Mouse (Mus musculus) neural tube, embryonic 14.5 days (tissue): ENCODE measurements around the gene Cdc14a. TPM values are rescaled to one million over a fixed set of nuclear protein-coding genes. Genes with fewer than 3 reads are reported as not detected.

Source experiments
- ATAC-seq: fragments of 200-750 bp; cut with Nextera tagmentation; 2 replicates; pipeline ENCODE4 v1.8.0; 2017; ENCODE audit warnings: low read depth, mild to moderate bottlenecking, moderate TSS enrichment, moderate library complexity
- H3K27ac ChIP-seq: fragments of 300-500 bp; sonication (generic); 2 replicates; pipeline ENCODE4 v1.5.1; 2014; ENCODE audit warnings: low read depth, mild to moderate bottlenecking, control low read depth, low read length, moderate library complexity, mixed read lengths
- H3K27me3 ChIP-seq: fragments of 300-500 bp; sonication (generic); 2 replicates; pipeline ENCODE4 v1.6.1; 2014; ENCODE audit warnings: low read length; ENCODE audit not compliant: control insufficient read depth, insufficient read depth
- H3K36me3 ChIP-seq: fragments of 300-500 bp; sonication (generic); 2 replicates; pipeline ENCODE4 v1.6.1; 2014; ENCODE audit warnings: low read length, mixed read lengths; ENCODE audit not compliant: control insufficient read depth, insufficient read depth
- H3K4me1 ChIP-seq: fragments of 300-500 bp; sonication (generic); 2 replicates; pipeline ENCODE4 v1.6.1; 2014; ENCODE audit warnings: low read length; ENCODE audit not compliant: control insufficient read depth, insufficient read depth
- H3K4me2 ChIP-seq: fragments of 300-500 bp; sonication (generic); 2 replicates; pipeline ENCODE4 v1.6.1; 2014; ENCODE audit warnings: mild to moderate bottlenecking, low read depth, low read length, control low read depth
- H3K4me3 ChIP-seq: fragments of 300-500 bp; sonication (generic); 2 replicates; pipeline ENCODE4 v1.5.1; 2014; ENCODE audit warnings: low read depth, low read length, control low read depth, mixed read lengths
- H3K9ac ChIP-seq: fragments of 300-500 bp; sonication (generic); replicated peaks from 2 replicates; pipeline ENCODE4 v1.6.1; 2014; ENCODE audit warnings: low read depth, mild to moderate bottlenecking, control low read depth, low read length, mixed read lengths
- H3K9me3 ChIP-seq: fragments of 300-500 bp; sonication (generic); 2 replicates; pipeline ENCODE4 v1.6.1; 2016; ENCODE audit warnings: low read length; ENCODE audit not compliant: control insufficient read depth
- WGBS: fragments of 180-500 bp; shearing (Covaris S2); extraction: QIAGEN DNeasy Blood & Tissue Kit; methylation state at CpG from one replicate; pipeline ENCODE4 v1.1.7; 2014; 5-methylcytosine and 5-hydroxymethylcytosine counted together
- polyA plus RNA-seq: library from polyadenylated mRNA; unstranded; fragments of >200 nt; fragmentation: Nextera tagmentation; extraction: Ambion mirVana; gene quantifications from 2 replicates; pipeline ENCODE4 v1.2.1, GENCODE M21; 2014

The Cdc14a gene
- polyA plus RNA-seq, 1 experiment from 2014 or later, result 4.9 TPM

DNA sequence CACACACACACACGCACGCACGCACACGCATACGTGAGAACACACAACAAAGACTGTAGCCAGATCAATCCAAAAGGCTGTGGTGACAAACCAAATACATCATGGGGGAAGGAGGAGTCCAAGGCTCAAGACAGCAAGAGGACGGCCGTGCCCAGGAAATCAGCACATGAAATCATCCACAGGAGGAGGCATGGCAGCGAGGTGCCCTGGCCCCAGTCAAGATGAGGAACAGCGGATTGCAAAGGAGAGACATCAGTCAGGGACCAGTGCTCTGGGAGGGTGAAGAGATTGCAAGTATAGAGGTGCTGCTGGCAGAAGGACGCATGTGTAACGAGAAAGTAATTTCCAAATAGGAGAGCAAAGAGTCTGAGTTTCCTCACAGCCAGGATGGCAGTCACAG, 22.4 kb downstream of the Cdc14a start:
- Histone ChIP-seq H3K27ac (no peak overlapping the region), H3K27me3 (no peaks in the 10 kb centered on the region), H3K9ac (no peak overlapping the region; the same call in 1 of the 2 replicates), H3K4me3 (no peak overlapping the region), H3K36me3 (no peaks in the 10 kb centered on the region), H3K4me2 (no peak overlapping the region), H3K9me3 (no peaks in the 10 kb centered on the region), H3K4me1 (peaks cover 19% of the 10 kb centered on the region)
- 68% methylated on average over 11 of the region's 11 CpGs for WGBS
- no peak for ATAC-seq

DNA sequence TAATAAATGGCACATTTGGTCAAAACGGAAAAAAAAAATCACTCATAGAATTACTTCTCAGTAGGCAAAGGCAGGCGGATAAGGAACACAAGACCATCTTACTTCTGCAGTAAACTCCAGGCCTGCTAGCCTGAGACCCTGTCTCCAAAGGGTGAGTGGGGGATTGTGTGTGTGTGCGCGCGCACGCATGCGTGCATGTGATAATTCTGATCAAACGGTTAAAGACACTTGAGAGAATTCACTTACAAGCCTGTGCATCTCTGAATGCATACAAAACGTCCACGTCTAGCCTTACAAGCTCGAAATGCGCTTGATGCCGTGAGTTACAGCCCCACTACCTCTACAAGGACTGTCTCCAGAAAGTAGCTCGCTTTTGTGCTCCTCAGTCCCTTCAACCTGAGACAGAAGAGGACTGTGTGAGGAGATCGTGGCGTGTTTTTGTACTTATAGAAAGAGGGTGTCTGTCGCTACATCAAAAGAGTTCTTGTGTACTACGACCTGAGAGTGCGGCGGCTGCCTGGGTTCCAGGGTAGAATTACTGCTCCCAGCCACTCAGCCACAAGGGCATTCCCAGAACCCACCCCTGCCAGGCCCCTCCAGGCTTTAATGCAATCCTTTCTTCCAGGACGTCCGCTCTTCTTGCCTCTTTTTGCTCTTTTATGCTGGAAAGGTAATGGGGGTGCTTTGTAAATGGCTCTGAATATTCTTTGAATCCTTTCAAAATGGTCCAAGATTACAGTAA, 24.3 kb downstream of the Cdc14a start:
- Histone ChIP-seq H3K27ac (0 out of 2 replicates have a peak overlapping the region, but pooled peaks have one; percentile 2), H3K9me3 (no peaks in the 10 kb centered on the region), H3K27me3 (no peaks in the 10 kb centered on the region), H3K4me2 (peak overlapping the region; percentile 25), H3K4me1 (peaks cover 19% of the 10 kb centered on the region), H3K4me3 (peak overlapping the region; percentile 16; the same call in 1 of the 2 replicates), H3K36me3 (no peaks in the 10 kb centered on the region), H3K9ac (no peak overlapping the region)
- ATAC-seq, result peak; percentile 49; the same call in 1 of the 2 replicates
- WGBS, result 27% methylated on average over 22 of the region's 22 CpGs

DNA sequence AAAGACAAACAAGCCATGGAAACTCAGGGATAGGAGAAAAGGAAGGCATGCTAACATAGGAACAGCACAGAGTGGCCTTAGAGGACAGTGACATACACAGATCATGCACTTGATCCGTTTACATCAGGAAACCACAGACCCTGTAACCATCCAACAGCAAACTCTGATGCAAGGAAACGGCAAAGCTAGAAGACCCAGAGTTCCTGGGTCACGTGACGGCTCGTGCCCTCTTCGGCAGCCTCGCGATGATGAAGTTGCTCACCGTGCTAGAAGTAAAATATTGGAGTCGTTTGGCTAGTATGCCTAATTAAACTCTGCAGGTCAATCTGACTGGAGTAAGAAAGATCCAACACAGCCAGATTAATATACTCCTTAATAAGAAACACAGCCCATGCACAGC, 25.3 kb downstream of the Cdc14a start:
- no peaks in the 10 kb centered on the region for H3K9me3 ChIP-seq
- H3K36me3 ChIP-seq, result no peaks in the 10 kb centered on the region
- 42% methylated on average over 10 of the region's 10 CpGs for WGBS
- H3K4me2 ChIP-seq, result peak overlapping the region; percentile 31; the same call in 1 of the 2 replicates
- no peaks in the 10 kb centered on the region for H3K27me3 ChIP-seq
- ATAC-seq, result peak; percentile 50
- no peak overlapping the region; the same call in 1 of the 2 replicates for H3K27ac ChIP-seq
- H3K9ac ChIP-seq, result no peak overlapping the region
- peaks cover 19% of the 10 kb centered on the region for H3K4me1 ChIP-seq
- H3K4me3 ChIP-seq, result no peak overlapping the region

DNA sequence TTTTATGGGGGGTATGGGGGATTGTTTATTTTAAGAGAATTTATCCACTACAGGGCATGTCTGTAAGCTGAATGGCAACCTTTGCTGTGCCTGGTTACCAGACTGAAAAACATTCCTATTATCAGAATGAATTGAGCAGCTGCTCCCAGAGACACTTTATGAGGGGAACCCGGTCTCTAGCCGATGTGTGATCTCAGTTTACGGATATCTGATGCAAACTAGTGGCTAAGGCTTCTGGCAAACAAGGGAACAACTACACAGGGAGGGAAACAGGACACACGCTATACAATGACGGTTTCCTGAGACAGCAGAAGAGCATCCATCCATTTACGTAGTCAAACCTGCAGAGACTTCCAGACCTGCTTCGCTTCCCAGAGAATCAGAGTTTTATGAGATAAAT, 25.9 kb downstream of the Cdc14a start:
- no peaks in the 10 kb centered on the region for H3K36me3 ChIP-seq
- WGBS, result 18% methylated on average over 7 of the region's 7 CpGs
- H3K4me1 ChIP-seq, result peaks cover 19% of the 10 kb centered on the region
- H3K9ac ChIP-seq, result no peak overlapping the region
- no peak overlapping the region for H3K4me3 ChIP-seq
- peak overlapping the region; percentile 31; the same call in 1 of the 2 replicates for H3K4me2 ChIP-seq
- no peak overlapping the region; the same call in 1 of the 2 replicates for H3K27ac ChIP-seq
- H3K9me3 ChIP-seq, result no peaks in the 10 kb centered on the region
- peak; percentile 61 for ATAC-seq
- H3K27me3 ChIP-seq, result no peaks in the 10 kb centered on the region

DNA sequence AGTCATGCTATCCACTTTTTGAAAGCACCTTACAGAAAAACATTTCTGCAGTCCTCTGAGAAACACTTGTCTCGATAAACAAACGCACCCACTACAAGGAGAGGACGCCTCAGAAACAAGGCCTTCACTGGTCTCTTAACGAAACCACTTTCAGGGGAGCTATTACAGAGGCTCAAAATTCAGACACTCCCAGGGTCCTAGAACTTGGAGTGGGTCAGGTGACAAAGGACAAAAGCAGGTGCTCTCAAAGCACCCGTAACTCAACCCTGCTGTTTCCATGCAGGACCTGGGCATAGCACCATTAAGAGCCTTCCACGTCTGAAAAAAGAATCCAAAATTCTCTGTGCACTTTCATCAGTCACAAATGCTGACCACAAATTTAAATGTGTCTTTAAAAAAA, 26.5 kb downstream of the Cdc14a start:
- no peak overlapping the region for H3K9ac ChIP-seq
- H3K27me3 ChIP-seq, result no peaks in the 10 kb centered on the region
- no peak overlapping the region for H3K4me2 ChIP-seq
- no peaks in the 10 kb centered on the region for H3K36me3 ChIP-seq
- peaks cover 19% of the 10 kb centered on the region for H3K4me1 ChIP-seq
- WGBS, result 84% methylated on average over 6 of the region's 6 CpGs
- no peaks in the 10 kb centered on the region for H3K9me3 ChIP-seq
- no peak for ATAC-seq
- H3K4me3 ChIP-seq, result no peak overlapping the region
- no peak overlapping the region for H3K27ac ChIP-seq

DNA sequence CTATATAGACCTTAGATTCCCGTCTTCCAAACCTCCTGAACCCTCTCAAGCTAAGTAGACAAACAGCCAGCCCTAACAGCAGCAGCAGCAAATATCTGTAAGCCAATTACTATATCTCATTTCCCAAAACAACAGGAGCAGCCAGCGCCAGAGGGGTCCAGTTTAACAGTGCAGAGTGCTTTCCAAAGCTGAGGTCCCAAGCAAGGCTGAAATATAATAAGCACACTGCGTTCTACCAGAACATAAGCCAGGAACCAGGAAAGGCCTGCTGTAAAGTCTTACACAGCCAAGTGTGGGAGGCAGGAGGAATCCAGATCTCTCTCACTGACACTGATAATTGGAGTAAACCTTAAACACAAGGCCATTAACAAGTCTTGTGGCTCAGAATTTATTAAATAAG, 27.3 kb downstream of the Cdc14a start:
- Histone ChIP-seq H3K27ac (no peak overlapping the region), H3K4me2 (no peak overlapping the region), H3K9ac (no peak overlapping the region), H3K27me3 (no peaks in the 10 kb centered on the region), H3K4me3 (no peak overlapping the region), H3K9me3 (no peaks in the 10 kb centered on the region), H3K36me3 (no peaks in the 10 kb centered on the region), H3K4me1 (peaks cover 20% of the 10 kb centered on the region)
- no peak for ATAC-seq
- WGBS, result 82% methylated on average over 3 of the region's 3 CpGs

DNA sequence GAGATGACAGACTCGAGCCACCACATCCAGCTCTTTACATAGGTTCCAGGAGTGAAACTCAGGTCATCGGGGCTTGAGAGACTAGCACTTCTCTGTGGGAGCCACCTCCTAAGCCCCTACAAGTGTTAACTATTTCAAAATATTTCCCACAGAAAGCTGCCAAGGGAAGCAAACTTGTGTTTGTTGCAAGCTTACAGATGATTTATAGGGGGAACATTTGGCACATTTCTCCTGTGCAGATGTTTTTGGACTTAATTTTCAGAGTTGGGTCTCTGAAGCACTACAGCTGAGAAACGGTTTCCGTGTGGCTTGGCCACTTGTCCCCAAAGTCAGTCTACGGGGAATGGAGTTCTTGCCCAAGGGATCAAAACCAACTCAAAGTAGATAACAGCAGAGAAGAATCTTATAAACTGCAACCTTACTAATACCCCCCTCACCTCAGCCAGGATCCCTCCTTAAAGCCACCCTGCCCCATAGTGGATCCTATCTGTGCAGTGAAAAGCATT, 28.9 kb downstream of the Cdc14a start:
- Histone ChIP-seq H3K4me2 (no peak overlapping the region), H3K9ac (no peak overlapping the region), H3K4me1 (peaks cover 27% of the 10 kb centered on the region), H3K9me3 (no peaks in the 10 kb centered on the region), H3K27ac (no peak overlapping the region), H3K4me3 (no peak overlapping the region), H3K27me3 (no peaks in the 10 kb centered on the region), H3K36me3 (no peaks in the 10 kb centered on the region)
- 79% methylated on average over 5 of the region's 5 CpGs for WGBS
- no peak for ATAC-seq

DNA sequence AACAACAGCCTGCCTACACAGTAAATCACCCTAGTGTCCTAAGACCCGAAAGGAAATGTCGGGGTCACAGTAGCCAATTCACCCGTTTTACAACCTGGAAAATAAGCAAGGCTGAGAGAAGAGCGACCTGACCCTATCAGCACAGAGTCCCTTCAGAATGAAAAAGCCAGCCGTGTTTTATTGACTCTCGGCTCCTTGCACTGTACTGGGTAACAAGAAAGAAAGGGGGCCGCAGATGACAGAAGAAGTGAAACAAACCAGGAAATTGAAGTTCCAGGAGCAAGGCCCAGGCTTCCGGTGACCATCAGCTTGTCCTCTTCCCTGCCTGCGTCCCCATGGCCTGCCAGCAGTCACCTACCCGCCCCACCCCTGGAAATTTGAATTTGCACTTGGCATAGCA, 32.4 kb downstream of the Cdc14a start:
- ATAC-seq, result peak; percentile 25; the same call in 1 of the 2 replicates
- no peak overlapping the region for H3K4me2 ChIP-seq
- H3K9me3 ChIP-seq, result no peaks in the 10 kb centered on the region
- H3K9ac ChIP-seq, result no peak overlapping the region
- no peaks in the 10 kb centered on the region for H3K27me3 ChIP-seq
- peaks cover 8% of the 10 kb centered on the region; the same call in 1 of the 2 replicates for H3K4me1 ChIP-seq
- H3K4me3 ChIP-seq, result no peak overlapping the region
- H3K27ac ChIP-seq, result no peak overlapping the region
- no peaks in the 10 kb centered on the region for H3K36me3 ChIP-seq
- WGBS, result 12% methylated on average over 10 of the region's 10 CpGs
